Mouse (Mus musculus): ENCODE results near the gene Iqschfp. TPM values are rescaled to one million over a fixed set of nuclear protein-coding genes. Genes with fewer than 3 reads are reported as not detected.

Iqschfp gene
- polyA plus RNA-seq, 1 experiment from 2014 or later = 4.7 TPM

- Histone ChIP-seq H3K4me3 (ENCODE audit: low read depth, low read length) (no peak overlapping the region), H3K27me3 (ENCODE audit: control insufficient read depth, insufficient read depth, low read length) (no peaks in the 10 kb centered on the region), H3K9me3 (ENCODE audit: control insufficient read depth, low read length) (no peaks in the 10 kb centered on the region), H3K27ac (ENCODE audit: low read depth, low read length) (no peak overlapping the region), H3K4me2 (ENCODE audit: low read depth, low read length) (no peak overlapping the region), H3K4me1 (ENCODE audit: control insufficient read depth, insufficient read depth, low read length) (0 out of 2 replicates have a peak, but pooled peaks cover 2% of the 10 kb centered on the region), H3K36me3 (ENCODE audit: control insufficient read depth, insufficient read depth, low read length) (no peaks in the 10 kb centered on the region), H3K9ac (replicated peaks; ENCODE audit: low read depth, low read length) (no peak overlapping the region)
- ATAC-seq (ENCODE audit: low read depth) = peak; percentile 68; the same call in 1 of the 2 replicates
- WGBS = 53% methylated on average over 9 of the region's 9 CpGs
These were observed 153.7 kb downstream of the Iqschfp start for GRCm38 (mm10) chr3:68045475-68046416.

GRCm38 (mm10) chr3:68053538-68053937 is 161.5 kb downstream of the Iqschfp start:
- Histone ChIP-seq H3K4me1 (ENCODE audit: control insufficient read depth, insufficient read depth, low read length) (no peaks in the 10 kb centered on the region), H3K27me3 (ENCODE audit: control insufficient read depth, insufficient read depth, low read length) (no peaks in the 10 kb centered on the region)
- ATAC-seq (ENCODE audit: low read depth) = no peak

GRCm38 (mm10) chr3:68055071-68055470 is 163.0 kb downstream of the Iqschfp start:
- no peaks in the 10 kb centered on the region for H3K27me3 ChIP-seq (ENCODE audit: control insufficient read depth, insufficient read depth, low read length)
- no peaks in the 10 kb centered on the region for H3K4me1 ChIP-seq (ENCODE audit: control insufficient read depth, insufficient read depth, low read length)
- no peaks in the 10 kb centered on the region for H3K9me3 ChIP-seq (ENCODE audit: control insufficient read depth, low read length)
- no peak overlapping the region for H3K9ac ChIP-seq (replicated peaks; ENCODE audit: low read depth, low read length)
- no peak overlapping the region for H3K4me2 ChIP-seq (ENCODE audit: low read depth, low read length)
- 73% methylated on average over 13 of the region's 13 CpGs for WGBS
- no peak for ATAC-seq (ENCODE audit: low read depth)
- H3K36me3 ChIP-seq (ENCODE audit: control insufficient read depth, insufficient read depth, low read length) = no peaks in the 10 kb centered on the region
- H3K4me3 ChIP-seq (ENCODE audit: low read depth, low read length) = no peak overlapping the region
- H3K27ac ChIP-seq (ENCODE audit: low read depth, low read length) = no peak overlapping the region

More at GRCm38 (mm10) chr3:68053538-68053937, 161.5 kb downstream of the Iqschfp start:
- Histone ChIP-seq H3K9me3 (ENCODE audit: control insufficient read depth, low read length) (no peaks in the 10 kb centered on the region), H3K36me3 (ENCODE audit: control insufficient read depth, insufficient read depth, low read length) (no peaks in the 10 kb centered on the region), H3K27ac (ENCODE audit: low read depth, low read length) (no peak overlapping the region), H3K9ac (replicated peaks; ENCODE audit: low read depth, low read length) (no peak overlapping the region), H3K4me2 (ENCODE audit: low read depth, low read length) (no peak overlapping the region), H3K4me3 (ENCODE audit: low read depth, low read length) (no peak overlapping the region)
- WGBS = 48% methylated on average over 2 of the region's 2 CpGs

- no peaks in the 10 kb centered on the region for H3K4me1 ChIP-seq (ENCODE audit: control insufficient read depth, insufficient read depth, low read length)
- H3K36me3 ChIP-seq (ENCODE audit: control insufficient read depth, insufficient read depth, low read length) = no peaks in the 10 kb centered on the region
- H3K27me3 ChIP-seq (ENCODE audit: control insufficient read depth, insufficient read depth, low read length) = no peaks in the 10 kb centered on the region
- ATAC-seq (ENCODE audit: low read depth) = no peak
- H3K4me2 ChIP-seq (ENCODE audit: low read depth, low read length) = peak overlapping the region; percentile 24; the same call in 1 of the 2 replicates
- no peaks in the 10 kb centered on the region for H3K9me3 ChIP-seq (ENCODE audit: control insufficient read depth, low read length)
- no peak overlapping the region for H3K4me3 ChIP-seq (ENCODE audit: low read depth, low read length)
- H3K27ac ChIP-seq (ENCODE audit: low read depth, low read length) = no peak overlapping the region
- no peak overlapping the region for H3K9ac ChIP-seq (replicated peaks; ENCODE audit: low read depth, low read length)
- 59% methylated on average over 23 of the region's 23 CpGs for WGBS
These were observed 164.6 kb downstream of the Iqschfp start for GRCm38 (mm10) chr3:68056373-68057275.

- H3K4me1 ChIP-seq (ENCODE audit: control insufficient read depth, insufficient read depth, low read length) = no peaks in the 10 kb centered on the region
- H3K27ac ChIP-seq (ENCODE audit: low read depth, low read length) = no peak overlapping the region
- ATAC-seq (ENCODE audit: low read depth) = peak; percentile 83; the same call in 1 of the 2 replicates
- WGBS = 51% methylated on average over 2 of the region's 2 CpGs
- no peak overlapping the region for H3K9ac ChIP-seq (replicated peaks; ENCODE audit: low read depth, low read length)
- no peaks in the 10 kb centered on the region for H3K27me3 ChIP-seq (ENCODE audit: control insufficient read depth, insufficient read depth, low read length)
- no peak overlapping the region for H3K4me2 ChIP-seq (ENCODE audit: low read depth, low read length)
- no peak overlapping the region for H3K4me3 ChIP-seq (ENCODE audit: low read depth, low read length)
- H3K9me3 ChIP-seq (ENCODE audit: control insufficient read depth, low read length) = no peaks in the 10 kb centered on the region
- H3K36me3 ChIP-seq (ENCODE audit: control insufficient read depth, insufficient read depth, low read length) = no peaks in the 10 kb centered on the region
These were observed 167.2 kb downstream of the Iqschfp start for GRCm38 (mm10) chr3:68059162-68059800.

GRCm38 (mm10) chr3:68064731-68065130 is 172.7 kb downstream of the Iqschfp start, which contains the start of gene Schip1:
Gene Schip1, plus strand, starts transcription at chr3:68064802.
- no peak for ATAC-seq (ENCODE audit: low read depth)
- H3K36me3 ChIP-seq (ENCODE audit: control insufficient read depth, insufficient read depth, low read length) = no peaks in the 10 kb centered on the region
- H3K9me3 ChIP-seq (ENCODE audit: control insufficient read depth, low read length) = no peaks in the 10 kb centered on the region
- no peak within 1 kb of the TSS for H3K27ac ChIP-seq (ENCODE audit: low read depth, low read length)
- no peak within 1 kb of the TSS for H3K9ac ChIP-seq (replicated peaks; ENCODE audit: low read depth, low read length)
- H3K4me1 ChIP-seq (ENCODE audit: control insufficient read depth, insufficient read depth, low read length) = no peaks in the 10 kb centered on the region
- H3K4me2 ChIP-seq (ENCODE audit: low read depth, low read length) = no peak within 1 kb of the TSS
- H3K27me3 ChIP-seq (ENCODE audit: control insufficient read depth, insufficient read depth, low read length) = no peaks in the 10 kb centered on the region
- WGBS = 49% methylated on average over 12 of the region's 12 CpGs
- no peak within 1 kb of the TSS for H3K4me3 ChIP-seq (ENCODE audit: low read depth, low read length)

- peak; percentile 87 for ATAC-seq (ENCODE audit: low read depth)
- no peak overlapping the region for H3K9ac ChIP-seq (replicated peaks; ENCODE audit: low read depth, low read length)
- no peaks in the 10 kb centered on the region for H3K36me3 ChIP-seq (ENCODE audit: control insufficient read depth, insufficient read depth, low read length)
- no peaks in the 10 kb centered on the region for H3K9me3 ChIP-seq (ENCODE audit: control insufficient read depth, low read length)
- H3K4me3 ChIP-seq (ENCODE audit: low read depth, low read length) = no peak overlapping the region
- H3K4me1 ChIP-seq (ENCODE audit: control insufficient read depth, insufficient read depth, low read length) = no peaks in the 10 kb centered on the region
- H3K27ac ChIP-seq (ENCODE audit: low read depth, low read length) = no peak overlapping the region
- H3K4me2 ChIP-seq (ENCODE audit: low read depth, low read length) = no peak overlapping the region
- H3K27me3 ChIP-seq (ENCODE audit: control insufficient read depth, insufficient read depth, low read length) = no peaks in the 10 kb centered on the region
- 43% methylated on average over 9 of the region's 9 CpGs for WGBS
These were observed 179.7 kb downstream of the Iqschfp start for GRCm38 (mm10) chr3:68071395-68072386.

- H3K4me2 ChIP-seq (ENCODE audit: low read depth, low read length) = no peak overlapping the region
- H3K4me1 ChIP-seq (ENCODE audit: control insufficient read depth, insufficient read depth, low read length) = no peaks in the 10 kb centered on the region
- H3K4me3 ChIP-seq (ENCODE audit: low read depth, low read length) = no peak overlapping the region
- no peak overlapping the region for H3K9ac ChIP-seq (replicated peaks; ENCODE audit: low read depth, low read length)
- no peaks in the 10 kb centered on the region for H3K36me3 ChIP-seq (ENCODE audit: control insufficient read depth, insufficient read depth, low read length)
- no peaks in the 10 kb centered on the region for H3K9me3 ChIP-seq (ENCODE audit: control insufficient read depth, low read length)
- H3K27me3 ChIP-seq (ENCODE audit: control insufficient read depth, insufficient read depth, low read length) = no peaks in the 10 kb centered on the region
- no peak for ATAC-seq (ENCODE audit: low read depth)
- 67% methylated on average over 4 of the region's 4 CpGs for WGBS
- H3K27ac ChIP-seq (ENCODE audit: low read depth, low read length) = no peak overlapping the region
These were observed 185.4 kb downstream of the Iqschfp start for GRCm38 (mm10) chr3:68077406-68077805.

All from neural tube, embryonic 14.5 days (tissue).